Mouse (Mus musculus) embryo, embryonic 11.5 days (tissue): ENCODE measurements around the gene Cdh4.

Source experiments
- DNase-seq: peaks from one replicate; pipeline ENCODE4 v3.0.0-alpha.2; 2012; ENCODE audit warnings: low read depth, low spot score

The Cdh4 gene

GRCm38 (mm10) chr2:179467839-179468445, 25.7 kb downstream of the Cdh4 start:
- DNase-seq, result no peak

DNA sequence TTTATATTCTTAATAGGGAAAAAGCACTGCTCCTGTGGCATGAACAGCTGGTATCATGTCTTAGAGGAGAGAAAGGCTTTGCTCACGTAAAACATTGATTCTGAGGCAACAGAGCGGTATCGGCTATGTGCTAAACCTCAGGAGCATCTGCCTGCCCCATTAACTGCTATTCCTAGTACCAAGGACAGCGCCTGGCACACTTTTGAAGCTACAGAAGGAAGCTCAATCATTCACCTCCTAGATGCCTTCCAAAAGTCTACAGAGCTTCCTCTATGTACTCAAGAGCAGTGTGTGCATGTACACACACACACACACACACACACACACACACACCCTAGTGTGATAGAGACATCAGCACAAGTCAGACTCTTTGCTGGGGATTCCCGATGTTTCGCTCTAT, 34.4 kb downstream of the Cdh4 start:
- DNase-seq, result peak; percentile 19

DNA sequence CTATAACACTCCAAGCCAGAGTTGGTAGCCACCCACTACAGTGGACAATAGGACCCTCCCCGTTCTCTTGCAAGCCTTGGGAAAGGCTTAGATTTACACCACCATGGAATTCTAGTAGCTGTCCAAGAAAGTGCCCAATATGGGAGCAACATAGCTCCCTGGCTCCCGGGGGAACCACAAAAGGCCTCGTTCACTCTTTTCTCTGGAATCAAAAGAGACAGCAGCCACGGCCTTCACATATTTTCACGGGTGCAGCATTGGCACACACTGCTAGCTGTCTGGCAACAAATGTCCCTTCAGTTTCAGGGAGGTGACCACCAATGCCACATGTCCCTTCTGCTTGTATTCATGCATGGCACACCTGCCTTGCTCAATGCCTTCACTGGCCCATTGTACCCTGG, 38.6 kb downstream of the Cdh4 start:
- no peak for DNase-seq

DNA sequence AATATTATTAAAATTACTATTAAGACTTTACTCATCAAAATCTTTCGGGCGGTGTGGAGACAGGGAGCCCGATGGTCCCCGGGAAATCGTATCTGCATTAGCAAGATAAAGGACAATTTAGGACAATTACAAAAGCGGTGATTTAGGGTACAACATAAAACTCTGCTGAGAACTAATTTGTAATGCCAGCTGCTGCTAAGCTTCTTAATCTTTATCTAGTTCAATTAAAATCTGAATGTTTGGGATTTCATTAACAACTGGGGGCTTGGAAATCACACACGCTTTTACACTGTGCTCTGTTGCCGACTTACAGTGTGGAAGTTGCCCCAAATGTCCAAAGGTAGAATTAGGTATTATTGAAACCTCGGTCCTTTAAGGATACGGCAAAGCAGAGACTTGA, 39.1 kb downstream of the Cdh4 start:
- no peak for DNase-seq

- DNase-seq, result no peak
Measured at GRCm38 (mm10) chr2:179488526-179489139, 46.4 kb downstream of the Cdh4 start.

DNA sequence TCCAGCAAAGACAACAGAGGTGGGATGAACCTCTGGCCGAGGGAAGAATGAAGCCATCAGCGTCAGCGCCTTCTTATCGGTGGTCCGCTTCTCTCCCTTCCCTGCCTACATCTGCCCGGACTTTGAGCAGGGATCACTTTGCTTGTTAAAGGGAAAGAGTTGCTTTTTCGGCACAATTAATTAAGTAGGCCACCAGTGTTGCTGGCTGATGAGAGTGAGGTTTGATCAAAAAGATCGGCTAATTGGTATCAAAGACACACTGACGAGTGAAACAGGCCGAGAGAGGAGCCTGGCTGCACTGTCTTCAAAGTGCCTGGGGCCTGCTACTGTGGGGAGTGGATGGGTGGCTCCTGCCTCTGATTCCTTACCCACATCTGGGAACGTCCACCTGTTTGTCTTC, 49.7 kb downstream of the Cdh4 start:
- no peak for DNase-seq

DNA sequence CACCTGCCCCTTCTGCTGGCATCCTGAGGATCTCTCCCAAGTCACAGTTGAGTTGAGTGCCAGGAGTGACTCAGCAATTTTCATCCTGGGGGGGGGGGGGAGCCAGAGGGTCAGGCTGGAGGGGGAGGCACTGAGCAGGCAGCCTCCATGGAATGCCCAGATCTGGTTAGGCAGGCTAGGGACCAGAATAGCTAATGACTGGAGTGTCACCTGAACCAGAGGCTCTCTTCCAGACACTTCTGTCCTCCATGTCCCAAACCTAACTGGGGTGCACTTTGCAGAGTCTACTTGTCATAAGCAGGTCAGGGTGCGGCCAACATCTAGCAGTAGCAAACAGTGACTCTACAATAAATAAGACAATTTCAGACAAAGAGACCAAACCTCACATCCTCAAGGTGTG, 52.0 kb downstream of the Cdh4 start:
- DNase-seq, result no peak

GRCm38 (mm10) chr2:179510439-179510838, 68.2 kb downstream of the Cdh4 start:
- DNase-seq, result no peak

DNA sequence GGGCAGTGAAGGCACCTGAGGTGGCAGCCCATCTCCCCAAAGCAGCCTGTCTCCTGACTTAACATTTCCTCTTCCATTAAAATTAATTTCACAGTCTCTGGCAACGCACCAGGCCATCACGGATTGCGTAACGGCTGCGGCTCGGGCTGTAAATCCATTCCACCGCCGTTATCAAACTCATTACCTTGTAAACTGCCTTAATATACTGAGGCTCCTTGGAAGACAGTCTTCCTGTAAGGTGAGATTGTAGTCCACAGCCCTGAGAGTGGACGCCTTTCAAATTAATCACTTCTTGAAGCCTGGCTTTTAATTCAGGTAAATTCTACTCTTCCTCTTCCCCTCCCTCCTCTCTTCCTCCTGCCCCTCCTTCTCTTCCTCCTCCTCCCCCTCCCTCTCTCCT, 74.3 kb downstream of the Cdh4 start:
- DNase-seq, result no peak

- no peak for DNase-seq
Measured at GRCm38 (mm10) chr2:179518456-179519032, 76.3 kb downstream of the Cdh4 start.

DNA sequence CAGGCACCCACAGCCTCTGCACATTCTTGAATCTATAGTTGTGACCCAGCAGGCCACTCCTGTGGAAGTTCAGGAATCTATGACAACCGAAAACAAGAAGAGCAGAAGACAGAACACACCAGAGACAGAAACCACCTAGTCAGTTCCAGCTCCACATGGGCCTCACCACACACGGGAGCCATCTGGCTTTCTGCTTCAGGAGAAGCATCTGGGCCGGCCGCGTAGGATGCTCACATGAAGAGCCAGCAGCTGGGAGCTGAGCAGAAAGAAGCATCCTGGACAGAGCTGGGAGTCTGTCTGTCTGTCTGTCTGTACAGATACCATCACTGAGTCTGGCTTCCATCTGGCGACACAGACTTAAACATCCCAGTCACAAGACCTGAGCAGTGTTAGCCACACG, 76.9 kb downstream of the Cdh4 start:
- DNase-seq, result no peak

DNA sequence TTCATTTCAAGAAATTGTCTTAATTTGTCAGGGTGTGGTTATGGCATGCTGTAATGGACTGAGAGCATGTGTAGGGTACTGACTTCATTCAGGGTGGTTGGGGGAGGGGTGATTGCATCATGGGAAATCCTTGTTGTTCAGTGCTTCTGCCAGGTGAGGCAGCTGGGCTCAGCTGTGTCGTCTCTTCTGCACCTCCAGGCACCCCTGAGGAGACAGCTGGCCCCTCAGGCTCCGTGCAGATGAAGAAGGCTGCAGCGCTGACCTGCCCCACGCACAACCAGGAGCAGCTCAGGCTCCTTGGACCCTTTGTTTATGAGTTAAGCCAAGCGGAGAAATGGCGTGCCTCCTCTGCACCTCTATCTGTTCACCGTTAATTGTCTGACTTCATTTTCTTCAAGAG, 77.7 kb downstream of the Cdh4 start:
- DNase-seq, result no peak

GRCm38 (mm10) chr2:179520941-179521340, 78.7 kb downstream of the Cdh4 start:
- DNase-seq, result no peak

- DNase-seq, result no peak
Measured at GRCm38 (mm10) chr2:179521444-179521843, 79.2 kb downstream of the Cdh4 start.

- DNase-seq, result no peak
Measured at GRCm38 (mm10) chr2:179522141-179522540, 79.9 kb downstream of the Cdh4 start.

- DNase-seq, result no peak
Measured at GRCm38 (mm10) chr2:179526976-179527375, 84.7 kb downstream of the Cdh4 start.

DNA sequence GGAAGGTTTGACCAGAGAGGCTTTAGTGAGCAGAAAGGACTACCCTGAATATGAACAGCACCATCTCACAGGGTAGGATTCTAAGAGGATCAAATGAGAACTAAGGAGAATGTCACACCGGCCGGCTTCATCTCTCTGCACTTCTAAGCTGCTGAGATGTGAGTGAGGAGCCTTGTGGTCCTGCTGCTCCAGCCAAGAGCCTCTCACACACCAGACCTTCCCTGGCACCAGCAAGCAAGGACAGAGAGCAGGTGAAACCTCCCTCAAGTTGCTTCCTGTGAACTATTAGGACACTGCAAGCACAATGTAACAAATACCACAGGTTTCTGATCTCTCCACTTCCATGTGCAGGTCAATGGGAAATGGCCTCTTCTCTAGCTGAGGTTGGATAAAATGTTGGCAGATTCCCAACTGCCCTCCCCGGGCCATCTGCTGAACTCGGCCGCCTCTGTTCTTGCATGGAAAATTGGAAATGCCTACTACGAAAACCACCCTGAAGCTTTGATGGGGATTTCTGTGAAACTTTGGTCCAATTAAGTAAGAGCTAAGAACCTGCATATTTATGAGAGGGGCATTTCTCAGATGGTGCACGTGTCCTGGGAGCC, 88.3 kb downstream of the Cdh4 start:
- DNase-seq, result no peak

GRCm38 (mm10) chr2:179533196-179533595, 91.0 kb downstream of the Cdh4 start:
- DNase-seq, result no peak

DNA sequence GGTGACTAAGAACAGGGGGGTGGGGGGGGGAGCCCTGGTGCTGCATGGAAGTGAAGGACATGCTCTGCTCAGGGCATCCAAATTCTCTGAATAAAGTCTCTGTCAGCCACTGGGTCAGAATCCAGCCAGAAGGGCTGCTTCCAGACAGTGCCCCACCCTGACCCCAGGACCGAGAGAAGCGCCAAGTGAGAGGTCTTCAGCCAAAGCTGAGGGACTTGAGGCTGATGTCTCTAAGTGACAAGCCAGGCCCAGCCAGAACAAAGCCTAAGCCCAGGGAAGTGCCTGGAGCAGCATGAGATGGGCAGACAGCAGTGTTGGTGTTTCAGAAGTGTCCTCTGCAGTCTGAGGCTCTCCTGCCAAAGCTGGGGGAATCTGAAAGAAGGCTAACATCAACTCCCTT, 91.7 kb downstream of the Cdh4 start:
- no peak for DNase-seq

DNA sequence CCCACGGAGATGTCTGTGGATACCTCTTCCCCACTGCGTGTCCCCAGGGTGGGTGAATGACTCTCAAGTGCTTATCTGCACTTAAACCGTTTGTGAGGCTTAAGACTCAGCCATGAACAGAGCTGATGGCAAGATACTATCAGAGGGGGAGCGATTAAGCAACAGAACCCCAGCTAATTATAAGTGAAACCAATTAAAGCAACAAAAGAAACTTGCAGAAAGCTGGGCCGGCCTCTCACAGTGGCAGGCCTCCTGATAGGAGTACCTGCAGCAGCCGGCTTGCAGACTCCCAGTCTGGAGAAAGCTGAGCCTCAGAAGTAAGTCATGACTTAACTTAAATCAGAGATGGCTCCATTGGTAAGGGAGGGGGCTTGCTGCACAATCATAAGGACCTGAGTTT, 93.0 kb downstream of the Cdh4 start:
- no peak for DNase-seq

GRCm38 (mm10) chr2:179536762-179537161, 94.5 kb downstream of the Cdh4 start:
- DNase-seq, result no peak

GRCm38 (mm10) chr2:179537390-179537789, 95.2 kb downstream of the Cdh4 start:
- peak; percentile 32 for DNase-seq

DNA sequence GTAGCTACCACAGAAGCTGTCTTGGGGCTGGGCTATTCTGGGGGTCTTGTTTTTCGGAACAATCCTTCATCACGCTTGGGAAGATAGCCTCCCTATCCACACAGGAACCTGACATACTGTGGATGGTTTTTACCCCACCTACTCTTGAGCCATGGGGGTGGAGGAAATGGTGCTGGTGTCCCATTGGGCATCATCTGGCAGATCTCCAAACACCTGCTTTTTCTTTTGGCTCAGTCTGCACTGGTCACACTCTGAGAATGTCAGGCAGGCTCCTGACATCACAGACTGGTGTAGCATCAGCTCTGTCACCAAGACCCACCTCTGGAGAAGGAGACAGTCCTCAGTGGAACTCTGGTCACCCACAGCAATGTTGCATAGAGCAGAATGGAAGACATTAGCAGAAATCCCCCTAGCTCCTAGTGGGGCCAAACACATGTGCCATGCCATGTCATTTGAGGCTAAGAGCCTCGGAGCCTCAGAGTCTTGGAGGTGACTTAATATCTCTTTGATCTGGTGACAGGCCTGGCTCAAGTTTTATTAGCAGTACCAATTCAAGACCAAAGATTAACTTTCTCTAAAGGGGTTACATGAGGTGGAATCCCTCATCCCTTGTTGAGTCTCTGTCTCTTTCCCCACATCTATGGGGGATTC, 95.7 kb downstream of the Cdh4 start:
- DNase-seq, result no peak
